Mouse (Mus musculus): ENCODE measurements around the gene Gphn.

DNA sequence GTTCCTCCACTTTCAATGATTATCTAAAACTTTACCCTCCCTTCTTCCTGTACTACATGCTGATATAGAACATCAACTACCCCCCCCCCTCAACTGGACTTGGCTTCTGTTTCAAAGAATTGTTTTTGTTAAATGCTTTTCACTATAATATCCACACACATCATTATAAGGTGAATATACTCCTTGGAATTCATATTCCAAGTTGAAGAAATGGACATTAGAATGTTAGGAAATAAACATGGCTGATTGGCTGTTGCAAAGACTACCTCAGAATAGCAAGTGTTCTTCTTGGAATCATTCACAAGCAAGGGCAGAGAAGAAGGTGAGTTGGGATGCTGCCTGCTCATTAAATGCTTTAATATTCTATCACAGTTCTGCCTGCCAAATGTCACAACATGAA, 32.2 kb upstream of the Gphn start, which contains the start of gene Gm6657:
- TF ChIP-seq CTCF (IDR thresholded peaks at IDR 0.05; ENCODE audit: control insufficient read depth, insufficient read depth, insufficient read length) (no peak), CEBPB (IDR thresholded peaks at IDR 0.05; ENCODE audit: low read depth) (no peak)
